Comparison of ENCODE assay signal across 8 mouse cellular contexts in genomic region chr4:143027292-143027691, GRCm38 (mm10).
DNase-seq lines count a peak whose midpoint lies in the region; ATAC-seq lines count a peak whose summit lies in the region.

No protein-coding gene starts in this region.

- peak; percentile 77 for ATAC-seq in hindbrain, embryonic 14.5 days (ENCODE audit: low FRiP score)
- ATAC-seq in megakaryocyte, adult 5-6 weeks (ENCODE audit: poor library complexity, severe bottlenecking), result peak; percentile 83
- no peak for ATAC-seq in inflammation-experienced regulatory T-cells, adult 6 months

- H3K4me1 ChIP-seq in hindbrain, embryonic 14.5 days (replicated peaks; ENCODE audit: control insufficient read depth, insufficient read depth, low read length), result no peaks in the 10 kb centered on the region

- no peak overlapping the region for H3K9ac ChIP-seq in hindbrain, embryonic 14.5 days

- H3K4me3 ChIP-seq in hindbrain, embryonic 14.5 days (replicated peaks; ENCODE audit: low read length), result no peak overlapping the region

- no peaks in the 10 kb centered on the region for H3K27me3 ChIP-seq in hindbrain, embryonic 14.5 days (ENCODE audit: control insufficient read depth, insufficient read depth, low read length)

- no peak overlapping the region for H3K4me2 ChIP-seq in hindbrain, embryonic 14.5 days (replicated peaks)

- 13% methylated on average over 5 of the region's 5 CpGs for WGBS in hindbrain, embryonic 14.5 days

- DNase-seq in MN1 (ENCODE audit: low spot score), result peak; percentile 35
- DNase-seq in brain, adult 2 months (ENCODE audit: low read depth, low spot score), result peak; percentile 72
- peak; percentile 18 for DNase-seq in fibroblast of lung, adult 2 months (ENCODE audit: low read depth)
- peak; percentile 90 for DNase-seq in hindbrain, embryonic 14.5 days (ENCODE audit: low spot score)
- DNase-seq in layer of hippocampus, postnatal 14 days (ENCODE audit: low spot score in 2 of 2), result peak; percentile 65 to 79
- DNase-seq in right cerebral cortex, adult 2 months (ENCODE audit: low spot score in 2 of 2), result peak; percentile 77 to 80

- H3K27ac ChIP-seq in hindbrain, embryonic 14.5 days, result no peak overlapping the region

- H3K9me3 ChIP-seq in hindbrain, embryonic 14.5 days (ENCODE audit: control insufficient read depth, low read length), result peaks cover 8% of the 10 kb centered on the region; the same call in 1 of the 2 replicates

- H3K36me3 ChIP-seq in hindbrain, embryonic 14.5 days (replicated peaks; ENCODE audit: control insufficient read depth, insufficient read depth), result no peaks in the 10 kb centered on the region

Comparison
In these comparisons a context has a peak if more than half of its experiments do, and no peak if none do; other contexts are left out.
1. DNase-seq: peak in every context shown above with its lines; median percentile 90 in hindbrain, embryonic 14.5 days; 78 in right cerebral cortex, adult 2 months; 72 in brain, adult 2 months; 72 in layer of hippocampus, postnatal 14 days; 35 in MN1; 18 in fibroblast of lung, adult 2 months.